Mouse (Mus musculus) heart, embryonic 13.5 days (tissue): ENCODE results near the gene Taok1. TPM values are rescaled to one million over a fixed set of nuclear protein-coding genes. Genes with fewer than 3 reads are reported as not detected.

Experiments used
- ATAC-seq: fragments of 200-750 bp; cut with Nextera tagmentation; 2 replicates; pipeline ENCODE4 v1.8.0; 2017; ENCODE audit warnings: moderate TSS enrichment; ENCODE audit not compliant: insufficient number of reproducible peaks, low FRiP score, low TSS enrichment; ENCODE audit errors: extremely low read depth
- H3K27ac ChIP-seq: fragments of 300-500 bp; sonication (generic); replicated peaks from 2 replicates; pipeline ENCODE4 v1.5.1; 2015; ENCODE audit warnings: moderate library complexity, mild to moderate bottlenecking, inconsistent platforms
- H3K27me3 ChIP-seq: fragments of 300-500 bp; sonication (generic); replicated peaks from 2 replicates; pipeline ENCODE4 v1.6.1; 2015; ENCODE audit warnings: mild to moderate bottlenecking, inconsistent platforms
- H3K36me3 ChIP-seq: fragments of 300-500 bp; sonication (generic); 2 replicates; pipeline ENCODE4 v1.6.1; 2015; ENCODE audit warnings: mild to moderate bottlenecking, inconsistent platforms
- H3K4me1 ChIP-seq: fragments of 300-500 bp; sonication (generic); 2 replicates; pipeline ENCODE4 v1.6.1; 2015; ENCODE audit warnings: inconsistent platforms
- H3K4me2 ChIP-seq: fragments of 300-500 bp; sonication (generic); 2 replicates; pipeline ENCODE4 v1.6.1; 2015; ENCODE audit warnings: inconsistent platforms, mild to moderate bottlenecking, moderate library complexity
- H3K4me3 ChIP-seq: fragments of 300-500 bp; sonication (generic); 2 replicates; pipeline ENCODE4 v1.5.1; 2015; ENCODE audit warnings: moderate library complexity, mild to moderate bottlenecking, inconsistent platforms
- H3K9ac ChIP-seq: fragments of 300-500 bp; sonication (generic); 2 replicates; pipeline ENCODE4 v1.6.1; 2015; ENCODE audit warnings: inconsistent platforms, mild to moderate bottlenecking, moderate library complexity
- H3K9me3 ChIP-seq: fragments of 300-500 bp; sonication (generic); 2 replicates; pipeline ENCODE4 v1.6.1; 2016; ENCODE audit warnings: inconsistent platforms
- WGBS: fragments of 180-500 bp; shearing (Covaris S2); methylation state at CpG from one replicate; pipeline ENCODE4 v1.1.7; 2015; ENCODE audit warnings: mixed read lengths; 5-methylcytosine and 5-hydroxymethylcytosine counted together
- polyA plus RNA-seq: library from polyadenylated mRNA; unstranded; fragments of >200 nt; fragmentation: Nextera tagmentation; extraction: Ambion mirVana; gene quantifications from 2 replicates; pipeline ENCODE4 v1.2.1, GENCODE M21; 2015

The Taok1 gene
- polyA plus RNA-seq, 1 experiment from 2014 or later = 10.1 TPM

GRCm38 (mm10) chr11:77515637-77516552 is 91.7 kb downstream of the Taok1 start, which contains the start of gene Trp53i13:
TSS of gene Trp53i13 (minus strand) at chr11:77515980.
- 11% methylated on average over 39 of the region's 39 CpGs for WGBS
- Histone ChIP-seq H3K27me3 (peaks cover 34% of the 10 kb centered on the region), H3K4me1 (peaks cover 40% of the 10 kb centered on the region), H3K9me3 (no peaks in the 10 kb centered on the region), H3K27ac (peak within 1 kb of the TSS; percentile 48; the same call in 1 of the 2 replicates), H3K4me2 (peak within 1 kb of the TSS; percentile 86), H3K36me3 (no peaks in the 10 kb centered on the region), H3K4me3 (peak within 1 kb of the TSS; percentile 75), H3K9ac (peak within 1 kb of the TSS; percentile 82)
- no peak for ATAC-seq

- Histone ChIP-seq H3K27ac (peak within 1 kb of the TSS; percentile 71), H3K9ac (peak within 1 kb of the TSS; percentile 82), H3K4me1 (peaks cover 40% of the 10 kb centered on the region), H3K27me3 (peaks cover 34% of the 10 kb centered on the region), H3K4me2 (peak within 1 kb of the TSS; percentile 86), H3K9me3 (no peaks in the 10 kb centered on the region), H3K36me3 (peaks cover 7% of the 10 kb centered on the region), H3K4me3 (peak within 1 kb of the TSS; percentile 75)
- 0 out of 2 replicates have a peak, but pooled peaks have one; percentile 32 for ATAC-seq
- under 1% methylated on average over 60 of the region's 72 CpGs for WGBS
Measured at GRCm38 (mm10) chr11:77514832-77515636, 92.6 kb downstream of the Taok1 start, which contains the start of gene Abhd15. TSS of gene Abhd15 (plus strand) at chr11:77515121.

- H3K36me3 ChIP-seq = peaks cover 13% of the 10 kb centered on the region
- 2% methylated on average over 19 of the region's 19 CpGs for WGBS
Measured at GRCm38 (mm10) chr11:77514281-77514831, 93.3 kb downstream of the Taok1 start.

GRCm38 (mm10) chr11:77513811-77514170 is 93.8 kb downstream of the Taok1 start:
- Histone ChIP-seq H3K9ac (peak overlapping the region; percentile 82), H3K27me3 (peaks cover 33% of the 10 kb centered on the region), H3K4me2 (peak overlapping the region; percentile 86), H3K36me3 (peaks cover 18% of the 10 kb centered on the region), H3K27ac (peak overlapping the region; percentile 71), H3K4me3 (peak overlapping the region; percentile 75), H3K4me1 (peaks cover 42% of the 10 kb centered on the region), H3K9me3 (no peaks in the 10 kb centered on the region)
- no peak for ATAC-seq
- 7% methylated on average over 10 of the region's 10 CpGs for WGBS

More at GRCm38 (mm10) chr11:77514281-77514831, 93.3 kb downstream of the Taok1 start:
- Histone ChIP-seq H3K9me3 (no peaks in the 10 kb centered on the region), H3K4me2 (peak overlapping the region; percentile 86), H3K27ac (peak overlapping the region; percentile 48), H3K4me3 (peak overlapping the region; percentile 75), H3K9ac (peak overlapping the region; percentile 82), H3K27me3 (peaks cover 34% of the 10 kb centered on the region), H3K4me1 (peaks cover 40% of the 10 kb centered on the region)
- no peak for ATAC-seq

GRCm38 (mm10) chr11:77512891-77513810 is 94.5 kb downstream of the Taok1 start:
- H3K4me3 ChIP-seq = peak overlapping the region; percentile 75
- peak; percentile 75 for ATAC-seq
- peak overlapping the region; percentile 86 for H3K4me2 ChIP-seq
- WGBS = under 1% methylated on average over 62 of the region's 84 CpGs
- H3K27ac ChIP-seq = peak overlapping the region; percentile 81
- H3K4me1 ChIP-seq = peaks cover 47% of the 10 kb centered on the region
- H3K9me3 ChIP-seq = no peaks in the 10 kb centered on the region
- peaks cover 26% of the 10 kb centered on the region for H3K27me3 ChIP-seq
- peak overlapping the region; percentile 90 for H3K9ac ChIP-seq
- peaks cover 22% of the 10 kb centered on the region for H3K36me3 ChIP-seq

GRCm38 (mm10) chr11:77511336-77511735 is 96.3 kb downstream of the Taok1 start:
- 73% methylated on average over 5 of the region's 5 CpGs for WGBS
- ATAC-seq = no peak
- H3K4me1 ChIP-seq = peaks cover 51% of the 10 kb centered on the region

GRCm38 (mm10) chr11:77508068-77509021 is 99.3 kb downstream of the Taok1 start:
- Histone ChIP-seq H3K27me3 (no peaks in the 10 kb centered on the region), H3K36me3 (peaks cover 67% of the 10 kb centered on the region), H3K9ac (peak overlapping the region; percentile 81), H3K4me1 (peaks cover 26% of the 10 kb centered on the region), H3K27ac (peak overlapping the region; percentile 56), H3K9me3 (no peaks in the 10 kb centered on the region), H3K4me3 (peak overlapping the region; percentile 53), H3K4me2 (peak overlapping the region; percentile 76)
- peak; percentile 53; the same call in 1 of the 2 replicates for ATAC-seq
- WGBS = 18% methylated on average over 49 of the region's 49 CpGs

More at GRCm38 (mm10) chr11:77511336-77511735, 96.3 kb downstream of the Taok1 start:
- no peak overlapping the region for H3K9ac ChIP-seq
- H3K4me3 ChIP-seq = no peak overlapping the region
- no peak overlapping the region for H3K27ac ChIP-seq
- no peak overlapping the region for H3K4me2 ChIP-seq
- H3K9me3 ChIP-seq = no peaks in the 10 kb centered on the region
- H3K27me3 ChIP-seq = peaks cover 10% of the 10 kb centered on the region
- peaks cover 37% of the 10 kb centered on the region for H3K36me3 ChIP-seq

- H3K9me3 ChIP-seq = no peaks in the 10 kb centered on the region
- H3K9ac ChIP-seq = no peak overlapping the region
- H3K4me1 ChIP-seq = peaks cover 32% of the 10 kb centered on the region
- 65% methylated on average over 4 of the region's 4 CpGs for WGBS
- H3K4me3 ChIP-seq = no peak overlapping the region
- H3K4me2 ChIP-seq = no peak overlapping the region
- 0 out of 2 replicates have a peak overlapping the region, but pooled peaks have one; percentile 26 for H3K27ac ChIP-seq
- H3K27me3 ChIP-seq = no peaks in the 10 kb centered on the region
- H3K36me3 ChIP-seq = peaks cover 77% of the 10 kb centered on the region
- ATAC-seq = no peak
Measured at GRCm38 (mm10) chr11:77507426-77507825, 100.2 kb downstream of the Taok1 start.

- no peak overlapping the region for H3K9ac ChIP-seq
- H3K4me3 ChIP-seq = no peak overlapping the region
- no peak overlapping the region for H3K4me2 ChIP-seq
- no peaks in the 10 kb centered on the region for H3K27me3 ChIP-seq
- WGBS = 82% methylated on average over 6 of the region's 6 CpGs
- peaks cover 81% of the 10 kb centered on the region for H3K36me3 ChIP-seq
- H3K27ac ChIP-seq = no peak overlapping the region
- H3K9me3 ChIP-seq = no peaks in the 10 kb centered on the region
- no peak for ATAC-seq
- peaks cover 28% of the 10 kb centered on the region for H3K4me1 ChIP-seq
Measured at GRCm38 (mm10) chr11:77506941-77507340, 100.7 kb downstream of the Taok1 start.
